8 mouse cellular contexts compared by ENCODE assay signal in the genomic region with DNA sequence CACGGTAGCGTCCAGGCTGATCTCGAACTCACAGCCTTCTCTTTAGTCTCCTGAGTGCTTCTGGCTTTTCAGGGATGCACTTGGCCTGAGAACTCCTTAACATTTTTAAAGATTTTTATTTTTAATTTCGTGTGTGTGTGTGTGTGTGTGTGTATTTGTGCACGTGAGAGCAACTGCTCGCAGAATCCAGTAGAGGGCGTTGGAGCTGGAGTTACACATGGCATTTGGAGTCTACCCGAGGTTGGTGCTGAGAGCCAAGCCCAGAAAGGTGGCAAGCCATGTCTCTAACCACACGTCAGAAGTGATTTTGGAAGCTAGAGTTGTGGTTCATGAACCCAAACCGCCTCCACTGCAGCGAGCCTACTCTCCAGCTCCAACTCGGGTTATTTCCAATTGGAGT. TPM values are rescaled to one million over a fixed set of nuclear protein-coding genes. Genes with fewer than 3 reads are reported as not detected.
DNase-seq lines count a peak whose midpoint lies in the region; ATAC-seq and TF ChIP-seq lines count a peak whose summit lies in the region.

No protein-coding gene starts in this region.

- H3K27me3 ChIP-seq in kidney, adult 2 months (replicated peaks; ENCODE audit: control insufficient read depth, insufficient read depth, low read length): no peaks in the 10 kb centered on the region
- H3K27me3 ChIP-seq in G1E (ENCODE audit: insufficient read depth, low read length): peaks cover 7% of the 10 kb centered on the region; the same call in 1 of the 2 replicates
- H3K27me3 ChIP-seq in forebrain, embryonic 11.5 days (ENCODE audit: control insufficient read depth, insufficient read depth, low read length): no peaks in the 10 kb centered on the region
- H3K27me3 ChIP-seq in liver, embryonic 15.5 days: no peaks in the 10 kb centered on the region

- peak overlapping the region; percentile 78 for H3K9ac ChIP-seq in forebrain, embryonic 11.5 days (ENCODE audit: low read length)
- H3K9ac ChIP-seq in liver, embryonic 15.5 days: peak overlapping the region; percentile 81

- H3K36me3 ChIP-seq in kidney, adult 2 months (ENCODE audit: control insufficient read depth, insufficient read depth, low read length): no peaks in the 10 kb centered on the region
- H3K36me3 ChIP-seq in G1E (replicated peaks): peaks cover 30% of the 10 kb centered on the region
- peaks cover 3% of the 10 kb centered on the region; the same call in 1 of the 2 replicates for H3K36me3 ChIP-seq in forebrain, embryonic 11.5 days (ENCODE audit: control insufficient read depth, insufficient read depth, low read length)
- peaks cover 14% of the 10 kb centered on the region for H3K36me3 ChIP-seq in liver, embryonic 15.5 days (replicated peaks)

- 36% methylated on average over 12 of the region's 12 CpGs for WGBS in kidney, adult 2 months
- WGBS in forebrain, embryonic 11.5 days: 49% methylated on average over 12 of the region's 12 CpGs
- WGBS in liver, embryonic 15.5 days (ENCODE audit: insufficient replicate concordance): 36% methylated on average over 12 of the region's 12 CpGs

- peak; percentile 37 for TF ChIP-seq CTCF in kidney, adult 2 months (conservative IDR thresholded peaks at IDR 0.05; ENCODE audit: insufficient read depth, insufficient read length, low read depth, low read length)
- no peak for TF ChIP-seq CTCF in G1E (IDR thresholded peaks at IDR 0.05; ENCODE audit: low read depth, low read length)

- peak overlapping the region; percentile 62 for H3K4me2 ChIP-seq in forebrain, embryonic 11.5 days (ENCODE audit: low read depth, low read length, severe bottlenecking)
- H3K4me2 ChIP-seq in liver, embryonic 15.5 days: peak overlapping the region; percentile 91

- H3K9me3 ChIP-seq in G1E (replicated peaks): no peaks in the 10 kb centered on the region
- no peaks in the 10 kb centered on the region for H3K9me3 ChIP-seq in forebrain, embryonic 11.5 days (ENCODE audit: control insufficient read depth, low read length)
- H3K9me3 ChIP-seq in liver, embryonic 15.5 days (replicated peaks): no peaks in the 10 kb centered on the region

- peak overlapping the region; percentile 93 for H3K4me3 ChIP-seq in kidney, adult 2 months (ENCODE audit: insufficient read depth, low read depth, low read length)
- peak overlapping the region; percentile 77 for H3K4me3 ChIP-seq in G1E (ENCODE audit: low read depth, low read length)
- H3K4me3 ChIP-seq in forebrain, embryonic 11.5 days (ENCODE audit: low read depth, low read length): peak overlapping the region; percentile 94
- H3K4me3 ChIP-seq in liver, embryonic 15.5 days (replicated peaks): peak overlapping the region; percentile 82

- H3K27ac ChIP-seq in kidney, adult 2 months (ENCODE audit: insufficient read depth, low read depth, low read length): peak overlapping the region; percentile 28; the same call in 1 of the 2 replicates
- no peak overlapping the region for H3K27ac ChIP-seq in forebrain, embryonic 11.5 days (ENCODE audit: low read depth, low read length)
- peak overlapping the region; percentile 48; the same call in 1 of the 2 replicates for H3K27ac ChIP-seq in liver, embryonic 15.5 days (replicated peaks)

- peaks cover 15% of the 10 kb centered on the region for H3K4me1 ChIP-seq in kidney, adult 2 months (ENCODE audit: control insufficient read depth, insufficient read depth, low read length)
- peaks cover 17% of the 10 kb centered on the region; the same call in 1 of the 2 replicates for H3K4me1 ChIP-seq in G1E (ENCODE audit: insufficient read depth, low read depth, low read length)
- H3K4me1 ChIP-seq in forebrain, embryonic 11.5 days (replicated peaks; ENCODE audit: control insufficient read depth, insufficient read depth, low read length): peaks cover 4% of the 10 kb centered on the region; the same call in 1 of the 2 replicates
- H3K4me1 ChIP-seq in liver, embryonic 15.5 days (replicated peaks): peaks cover 27% of the 10 kb centered on the region

- no peak for TF ChIP-seq POLR2A in kidney, adult 2 months (IDR thresholded peaks at IDR 0.05; ENCODE audit: low read depth, low read length)

- ATAC-seq in G1E (ENCODE audit: extremely low read depth, insufficient number of reproducible peaks, low FRiP score, poor library complexity, severe bottlenecking): no peak
- no peak for ATAC-seq in forebrain, embryonic 11.5 days (replicated peaks; ENCODE audit: low FRiP score)
- no peak for ATAC-seq in liver, embryonic 15.5 days (ENCODE audit: insufficient read depth)

- no peak for DNase-seq in kidney, adult 2 months
- DNase-seq in kidney, postnatal 25 days: no peak
- no peak for DNase-seq in G1E (ENCODE audit: low spot score)
- DNase-seq in forebrain, embryonic 11.5 days (ENCODE audit: low spot score): peak; percentile 51
- DNase-seq in spleen, postnatal 4 days (ENCODE audit: low spot score in 2 of 2): no peak
- no peak for DNase-seq in urinary bladder, postnatal 10 days (ENCODE audit: low spot score)
- no peak for DNase-seq in adrenal gland, adult 18-20 months (ENCODE audit: low spot score in 2 of 2)

RNA-seq across cellular contexts. Expression of a gene that starts 0.7 kb away (rescaled TPM):
- 81.6 and 82.0 TPM in 2 replicates for polyA plus RNA-seq in kidney, adult 2 months (2012; rRNA removed)
- total RNA-seq in G1E (2014; fragmentation: Nextera tagmentation) (19.4 and 21.7 TPM in 2 replicates), G1E (2017) (12.9 and 14.0 TPM in 2 replicates)
- 5.6 and 6.3 TPM in 2 replicates for polyA plus RNA-seq in G1E (2012)
- 66.1 and 75.0 TPM in 2 replicates for polyA plus RNA-seq in forebrain, embryonic 11.5 days (2014; fragmentation: Nextera tagmentation; extraction: Ambion mirVana)
- polyA plus RNA-seq in liver, embryonic 15.5 days (2015; fragmentation: Nextera tagmentation; extraction: Ambion mirVana): 31.7 and 33.1 TPM in 2 replicates
- total RNA-seq in adrenal gland, adult 18-20 months (2021): 10 to 100 TPM; 47.2 to 49.7 TPM

RNA-seq across cellular contexts. Expression of a gene that starts 7.5 kb away (rescaled TPM):
- 102 and 137 TPM in 2 replicates for polyA plus RNA-seq in kidney, adult 2 months (2012; rRNA removed)
- total RNA-seq in G1E (2014; fragmentation: Nextera tagmentation) (not detected in 2 replicates), G1E (2017) (0.06 and 0.27 TPM in 2 replicates)
- polyA plus RNA-seq in G1E (2012): not detected in 2 replicates
- polyA plus RNA-seq in forebrain, embryonic 11.5 days (2014; fragmentation: Nextera tagmentation; extraction: Ambion mirVana): not detected in 2 replicates
- not detected in 2 replicates for polyA plus RNA-seq in liver, embryonic 15.5 days (2015; fragmentation: Nextera tagmentation; extraction: Ambion mirVana)
- 100 to 1,000 TPM; 321 to 750 TPM for total RNA-seq in adrenal gland, adult 18-20 months (2021)

RNA-seq across cellular contexts. Expression of a gene that starts 15.2 kb away (rescaled TPM):
- 25.7 and 41.4 TPM in 2 replicates for polyA plus RNA-seq in kidney, adult 2 months (2012; rRNA removed)
- not detected in 2 replicates for total RNA-seq in G1E (2014; fragmentation: Nextera tagmentation)
- 0.17 and 0.22 TPM in 2 replicates for total RNA-seq in G1E (2017)
- polyA plus RNA-seq in G1E (2012): not detected in 2 replicates
- polyA plus RNA-seq in forebrain, embryonic 11.5 days (2014; fragmentation: Nextera tagmentation; extraction: Ambion mirVana): 1.0 and 1.2 TPM in 2 replicates
- polyA plus RNA-seq in liver, embryonic 15.5 days (2015; fragmentation: Nextera tagmentation; extraction: Ambion mirVana): 0.09 and 0.33 TPM in 2 replicates
- 1 to 10 TPM in 1 of 2 experiments, under 1 TPM in 1; 0.83 to 2.6 TPM for total RNA-seq in adrenal gland, adult 18-20 months (2021)

RNA-seq across cellular contexts. Expression of a gene that starts 24.0 kb away (rescaled TPM):
- polyA plus RNA-seq in kidney, adult 2 months (2012; rRNA removed): 159 and 197 TPM in 2 replicates
- total RNA-seq in G1E (2014; fragmentation: Nextera tagmentation) (8.7 and 20.2 TPM in 2 replicates), G1E (2017) (7.7 and 8.5 TPM in 2 replicates)
- 113 TPM in 2 replicates for polyA plus RNA-seq in G1E (2012)
- polyA plus RNA-seq in forebrain, embryonic 11.5 days (2014; fragmentation: Nextera tagmentation; extraction: Ambion mirVana): 26.7 and 28.5 TPM in 2 replicates
- polyA plus RNA-seq in liver, embryonic 15.5 days (2015; fragmentation: Nextera tagmentation; extraction: Ambion mirVana): 11.8 and 16.5 TPM in 2 replicates
- 1 to 10 TPM; 6.3 to 8.5 TPM for total RNA-seq in adrenal gland, adult 18-20 months (2021)

RNA-seq across cellular contexts. Expression of a gene that starts 28.1 kb away (rescaled TPM):
- polyA plus RNA-seq in kidney, adult 2 months (2012; rRNA removed): 37.6 and 41.8 TPM in 2 replicates
- total RNA-seq in G1E (2014; fragmentation: Nextera tagmentation): not detected in 2 replicates
- total RNA-seq in G1E (2017): not detected in 2 replicates
- 0.07 and 0.17 TPM in 2 replicates for polyA plus RNA-seq in G1E (2012)
- polyA plus RNA-seq in forebrain, embryonic 11.5 days (2014; fragmentation: Nextera tagmentation; extraction: Ambion mirVana): 3.4 and 4.2 TPM in 2 replicates
- polyA plus RNA-seq in liver, embryonic 15.5 days (2015; fragmentation: Nextera tagmentation; extraction: Ambion mirVana): 9.1 and 12.0 TPM in 2 replicates
- 10 to 100 TPM; 19.9 to 26.9 TPM for total RNA-seq in adrenal gland, adult 18-20 months (2021)

Comparison
In these comparisons a context has a peak if more than half of its experiments do, and no peak if none do; other contexts are left out.
1. RNA of a gene that starts 7.5 kb away (polyA plus RNA-seq): 102 to 137 TPM in kidney, adult 2 months; not detected in G1E, not detected in forebrain, embryonic 11.5 days and not detected in liver, embryonic 15.5 days; every median in the first group is over 100 times any median in the second.
2. RNA of a gene that starts 15.2 kb away (polyA plus RNA-seq): 25.7 to 41.4 TPM in kidney, adult 2 months; 1.0 to 1.2 TPM in forebrain, embryonic 11.5 days, 0.09 to 0.33 TPM in liver, embryonic 15.5 days and not detected in G1E; every median in the first group is over 10 times any median in the second.
3. Peak in every context shown above with its lines, with median percentiles within 50 percentile points of each other: H3K4me3 ChIP-seq.